In genomic region chr11:120350711-120351110, GRCm38 (mm10) we compare ENCODE assay signal across 8 mouse cellular contexts. TPM values are rescaled to one million over a fixed set of nuclear protein-coding genes. Genes with fewer than 3 reads are reported as not detected.
DNase-seq lines count a peak whose midpoint lies in the region; ATAC-seq and TF ChIP-seq lines count a peak whose summit lies in the region.

No protein-coding gene starts in this region.

- H3K4me3 ChIP-seq in kidney, adult 2 months (ENCODE audit: insufficient read depth, low read depth, low read length), result peak overlapping the region; percentile 81
- H3K4me3 ChIP-seq in lung, adult 2 months (replicated peaks; ENCODE audit: extremely low read depth, low read depth, low read length), result peak overlapping the region; percentile 31
- peak overlapping the region; percentile 99 for H3K4me3 ChIP-seq in stomach, embryonic 15.5 days (replicated peaks)

- no peak for TF ChIP-seq POLR2A in kidney, adult 2 months (IDR thresholded peaks at IDR 0.05; ENCODE audit: low read depth, low read length)
- no peak; the same call in 1 of the 2 replicates for TF ChIP-seq POLR2A in lung, adult 2 months (IDR thresholded peaks at IDR 0.05; ENCODE audit: borderline replicate concordance, extremely low read depth, low read depth, low read length)

- ATAC-seq in stomach, embryonic 15.5 days (ENCODE audit: insufficient read depth, low FRiP score, low read depth), result no peak

- peak overlapping the region; percentile 95 for H3K27ac ChIP-seq in kidney, adult 2 months (ENCODE audit: insufficient read depth, low read depth, low read length)
- peak overlapping the region; percentile 100 for H3K27ac ChIP-seq in stomach, embryonic 15.5 days

- intact Hi-C loops in gastrocnemius, postnatal 14 days (cut with DNase I; ENCODE audit: low total_unique reads), result no loop called here

- TF ChIP-seq CTCF in kidney, adult 2 months (conservative IDR thresholded peaks at IDR 0.05; ENCODE audit: insufficient read depth, insufficient read length, low read depth, low read length), result no peak
- no peak for TF ChIP-seq CTCF in lung, adult 2 months (IDR thresholded peaks at IDR 0.05; ENCODE audit: insufficient read depth, low read length)

- H3K9me3 ChIP-seq in stomach, embryonic 15.5 days, result no peaks in the 10 kb centered on the region

- H3K4me1 ChIP-seq in kidney, adult 2 months (ENCODE audit: control insufficient read depth, insufficient read depth, low read length), result peaks cover 20% of the 10 kb centered on the region
- peaks cover 33% of the 10 kb centered on the region for H3K4me1 ChIP-seq in lung, adult 2 months (ENCODE audit: control insufficient read depth, insufficient read depth, low read length)
- peaks cover 46% of the 10 kb centered on the region for H3K4me1 ChIP-seq in stomach, embryonic 15.5 days

- H3K36me3 ChIP-seq in kidney, adult 2 months (ENCODE audit: control insufficient read depth, insufficient read depth, low read length), result no peaks in the 10 kb centered on the region
- no peaks in the 10 kb centered on the region for H3K36me3 ChIP-seq in stomach, embryonic 15.5 days

- peak overlapping the region; percentile 80; the same call in 1 of the 2 replicates for H3K9ac ChIP-seq in stomach, embryonic 15.5 days

- peak overlapping the region; percentile 79 for H3K4me2 ChIP-seq in stomach, embryonic 15.5 days

- H3K27me3 ChIP-seq in kidney, adult 2 months (replicated peaks; ENCODE audit: control insufficient read depth, insufficient read depth, low read length), result no peaks in the 10 kb centered on the region
- no peaks in the 10 kb centered on the region for H3K27me3 ChIP-seq in stomach, embryonic 15.5 days (replicated peaks)

- WGBS in kidney, adult 2 months, result 19% methylated on average over 11 of the region's 11 CpGs
- 22% methylated on average over 11 of the region's 11 CpGs for WGBS in lung, adult 2 months
- 13% methylated on average over 11 of the region's 11 CpGs for WGBS in stomach, embryonic 15.5 days

- peak; percentile 12 for DNase-seq in ovary, postnatal 36 days (ENCODE audit: low spot score)
- no peak for DNase-seq in ovary, adult 18-20 months (ENCODE audit: low spot score)
- DNase-seq in cerebellum, adult 9-10 months, result peak; percentile 53
- DNase-seq in gastrocnemius, postnatal 14 days, result peak; percentile 29
- peak; percentile 74 for DNase-seq in kidney, adult 2 months
- DNase-seq in lung, adult 2 months, result peak; percentile 70
- DNase-seq in layer of hippocampus, adult 9-10 months (ENCODE audit: low spot score), result no peak

RNA-seq across cellular contexts. Expression of gene Actg1, which starts 2.4 kb away (rescaled TPM):
- total RNA-seq in gastrocnemius, postnatal 14 days (2021), result 100 to 1,000 TPM; 308 to 391 TPM
- 828 and 981 TPM in 2 replicates for polyA plus RNA-seq in kidney, adult 2 months (2012; rRNA removed)
- polyA plus RNA-seq in lung, adult 2 months (2012; rRNA removed), result 941 and 1,175 TPM in 2 replicates
- 2,501 and 2,557 TPM in 2 replicates for polyA plus RNA-seq in stomach, embryonic 15.5 days (2015; fragmentation: Nextera tagmentation; extraction: Ambion mirVana)

RNA-seq across cellular contexts. Expression of gene Fscn2, which starts 10.6 kb away (rescaled TPM):
- under 1 TPM; 0.16 to 0.39 TPM for total RNA-seq in gastrocnemius, postnatal 14 days (2021)
- 0.16 and 0.19 TPM in 2 replicates for polyA plus RNA-seq in kidney, adult 2 months (2012; rRNA removed)
- polyA plus RNA-seq in lung, adult 2 months (2012; rRNA removed), result 0.06 and 0.60 TPM in 2 replicates
- 0.49 and 0.85 TPM in 2 replicates for polyA plus RNA-seq in stomach, embryonic 15.5 days (2015; fragmentation: Nextera tagmentation; extraction: Ambion mirVana)

RNA-seq across cellular contexts. Expression of gene Faap100, which starts 27.9 kb away (rescaled TPM):
- 10 to 100 TPM; 11.2 to 16.0 TPM for total RNA-seq in gastrocnemius, postnatal 14 days (2021)
- 30.3 and 45.1 TPM in 2 replicates for polyA plus RNA-seq in kidney, adult 2 months (2012; rRNA removed)
- 61.9 and 67.1 TPM in 2 replicates for polyA plus RNA-seq in lung, adult 2 months (2012; rRNA removed)
- 31.5 and 33.0 TPM in 2 replicates for polyA plus RNA-seq in stomach, embryonic 15.5 days (2015; fragmentation: Nextera tagmentation; extraction: Ambion mirVana)

Comparison
In these comparisons a context has a peak if more than half of its experiments do, and no peak if none do; other contexts are left out.
1. DNase-seq: peak in ovary, postnatal 36 days (single experiment), cerebellum, adult 9-10 months (single experiment), gastrocnemius, postnatal 14 days (single experiment), kidney, adult 2 months (single experiment) and lung, adult 2 months (single experiment); none in ovary, adult 18-20 months (single experiment) and layer of hippocampus, adult 9-10 months (single experiment).
2. H3K4me3 ChIP-seq: peak in every context shown above with its lines; median percentile 99 in stomach, embryonic 15.5 days; 81 in kidney, adult 2 months; 31 in lung, adult 2 months.